Mouse (Mus musculus): Measurements from ENCODE around the gene Fam178b.

DNA sequence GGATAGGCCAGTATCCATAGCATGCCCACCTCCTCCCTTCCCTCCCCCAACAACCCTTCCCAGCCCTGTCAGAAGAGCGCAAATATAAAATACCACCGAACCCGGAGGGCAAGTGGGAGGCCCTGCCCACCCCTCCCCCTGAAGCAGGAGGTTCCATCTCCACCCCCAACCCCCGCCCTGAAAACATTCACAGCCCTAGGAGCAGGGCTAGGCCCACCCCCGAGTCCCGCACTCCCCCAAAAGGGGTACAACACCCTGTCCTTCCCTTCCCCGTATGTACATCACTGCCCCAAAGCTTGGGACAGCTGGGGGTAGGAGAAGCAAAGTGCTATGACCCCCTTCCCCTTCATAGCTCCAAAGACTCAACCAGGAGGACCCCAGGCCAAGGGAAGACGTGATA lies 134.2 kb downstream of the Fam178b start:
- TF ChIP-seq CTCF (IDR thresholded peaks at IDR 0.05; ENCODE audit: insufficient read depth, low read length) (no peak), POLR2A (IDR thresholded peaks at IDR 0.05; ENCODE audit: borderline replicate concordance, extremely low read depth, low read depth, low read length) (no peak)
